Mouse (Mus musculus): ENCODE data around the gene Tmod4. TPM values are rescaled to one million over a fixed set of nuclear protein-coding genes. Genes with fewer than 3 reads are reported as not detected.
"Not testable (repeated sequence)": the region's sequence is repeated elsewhere in the genome, so short reads cannot be mapped to it uniquely, and the experiment has no call there.

The Tmod4 gene
- polyA plus RNA-seq, 1 experiment from 2014 or later: 0.70 TPM

- DNase-seq (ENCODE audit: low spot score): no peak
- Histone ChIP-seq H3K27ac (replicated peaks) (no peak overlapping the region), H3K4me3 (ENCODE audit: low read depth, low read length) (no peak overlapping the region), H3K36me3 (ENCODE audit: control insufficient read depth, insufficient read depth, low read length) (peaks cover 27% of the 10 kb centered on the region), H3K27me3 (ENCODE audit: control insufficient read depth, insufficient read depth, low read length) (no peaks in the 10 kb centered on the region), H3K9me3 (ENCODE audit: control insufficient read depth, low read length) (no peaks in the 10 kb centered on the region), H3K4me1 (replicated peaks; ENCODE audit: control insufficient read depth, insufficient read depth) (no peaks in the 10 kb centered on the region), H3K9ac (ENCODE audit: low read length) (no peak overlapping the region), H3K4me2 (replicated peaks; ENCODE audit: low read depth) (no peak overlapping the region)
- 89% methylated on average over 2 of the region's 2 CpGs for WGBS
- TF ChIP-seq EP300 (optimal IDR thresholded peaks at IDR 0.05) (no peak), CTCF (IDR thresholded peaks at IDR 0.05; ENCODE audit: low read depth) (no peak)
- ATAC-seq (ENCODE audit: low FRiP score, low TSS enrichment): no peak
These were observed 6.5 kb upstream of the Tmod4 start for GRCm38 (mm10) chr3:95117751-95118150.

- no peak overlapping the region for H3K4me3 ChIP-seq (ENCODE audit: low read depth, low read length)
- H3K36me3 ChIP-seq (ENCODE audit: control insufficient read depth, insufficient read depth, low read length): peaks cover 24% of the 10 kb centered on the region
- WGBS: 64% methylated on average over 6 of the region's 6 CpGs
- H3K9me3 ChIP-seq (ENCODE audit: control insufficient read depth, low read length): no peaks in the 10 kb centered on the region
- no peaks in the 10 kb centered on the region for H3K27me3 ChIP-seq (ENCODE audit: control insufficient read depth, insufficient read depth, low read length)
- no peak overlapping the region for H3K4me2 ChIP-seq (replicated peaks; ENCODE audit: low read depth)
- no peak overlapping the region for H3K9ac ChIP-seq (ENCODE audit: low read length)
- no peak for ATAC-seq (ENCODE audit: low FRiP score, low TSS enrichment)
- 0 out of 2 replicates have a peak overlapping the region, but pooled peaks have one; percentile 24 for H3K27ac ChIP-seq (replicated peaks)
- 0 out of 2 replicates have a peak, but pooled peaks cover 3% of the 10 kb centered on the region for H3K4me1 ChIP-seq (replicated peaks; ENCODE audit: control insufficient read depth, insufficient read depth)
- TF ChIP-seq EP300 (optimal IDR thresholded peaks at IDR 0.05) (no peak), CTCF (IDR thresholded peaks at IDR 0.05; ENCODE audit: low read depth) (no peak)
- DNase-seq (ENCODE audit: low spot score): no peak
These were observed 2.7 kb upstream of the Tmod4 start for GRCm38 (mm10) chr3:95121580-95121979.

- H3K4me3 ChIP-seq (ENCODE audit: low read depth, low read length): no peak overlapping the region
- H3K27me3 ChIP-seq (ENCODE audit: control insufficient read depth, insufficient read depth, low read length): no peaks in the 10 kb centered on the region
- peak; percentile 66 for DNase-seq (ENCODE audit: low spot score)
- ATAC-seq (ENCODE audit: low FRiP score, low TSS enrichment): no peak
- H3K36me3 ChIP-seq (ENCODE audit: control insufficient read depth, insufficient read depth, low read length): peaks cover 18% of the 10 kb centered on the region
- H3K9me3 ChIP-seq (ENCODE audit: control insufficient read depth, low read length): no peaks in the 10 kb centered on the region
- 5% methylated on average over 5 of the region's 5 CpGs for WGBS
- peak overlapping the region; percentile 9; the same call in 1 of the 2 replicates for H3K27ac ChIP-seq (replicated peaks)
- no peak overlapping the region for H3K4me2 ChIP-seq (replicated peaks; ENCODE audit: low read depth)
- peak overlapping the region; percentile 23; the same call in 1 of the 2 replicates for H3K9ac ChIP-seq (ENCODE audit: low read length)
- H3K4me1 ChIP-seq (replicated peaks; ENCODE audit: control insufficient read depth, insufficient read depth): 0 out of 2 replicates have a peak, but pooled peaks cover 3% of the 10 kb centered on the region
- TF ChIP-seq CTCF (IDR thresholded peaks at IDR 0.05; ENCODE audit: low read depth) (no peak), EP300 (optimal IDR thresholded peaks at IDR 0.05) (no peak)
These were observed 696 bp downstream of the Tmod4 start for GRCm38 (mm10) chr3:95124972-95125371.

- H3K36me3 ChIP-seq (ENCODE audit: control insufficient read depth, insufficient read depth, low read length): peaks cover 2% of the 10 kb centered on the region; the same call in 1 of the 2 replicates
- H3K27ac ChIP-seq (replicated peaks): no peak overlapping the region
- H3K27me3 ChIP-seq (ENCODE audit: control insufficient read depth, insufficient read depth, low read length): no peaks in the 10 kb centered on the region
- no peak for TF ChIP-seq EP300 (optimal IDR thresholded peaks at IDR 0.05)
- no peak for TF ChIP-seq CTCF (IDR thresholded peaks at IDR 0.05; ENCODE audit: low read depth)
- DNase-seq (ENCODE audit: low spot score) (no peak), ATAC-seq (ENCODE audit: low FRiP score, low TSS enrichment) (no peak)
- H3K4me2 ChIP-seq (replicated peaks; ENCODE audit: low read depth): no peak overlapping the region
- WGBS: 30% methylated on average over 6 of the region's 6 CpGs
- H3K4me3 ChIP-seq (ENCODE audit: low read depth, low read length): no peak overlapping the region
- H3K9me3 ChIP-seq (ENCODE audit: control insufficient read depth, low read length): no peaks in the 10 kb centered on the region
- no peak overlapping the region for H3K9ac ChIP-seq (ENCODE audit: low read length)
- H3K4me1 ChIP-seq (replicated peaks; ENCODE audit: control insufficient read depth, insufficient read depth): peaks cover 6% of the 10 kb centered on the region; the same call in 1 of the 2 replicates
These were observed 5.0 kb downstream of the Tmod4 start for GRCm38 (mm10) chr3:95129226-95129651.

GRCm38 (mm10) chr3:95130081-95130480, 5.8 kb downstream of the Tmod4 start:
- peaks cover 2% of the 10 kb centered on the region; the same call in 1 of the 2 replicates for H3K36me3 ChIP-seq (ENCODE audit: control insufficient read depth, insufficient read depth, low read length)
- H3K4me1 ChIP-seq (replicated peaks; ENCODE audit: control insufficient read depth, insufficient read depth): peaks cover 4% of the 10 kb centered on the region
- WGBS: 66% methylated on average over 5 of the region's 5 CpGs
- H3K4me3 ChIP-seq (ENCODE audit: low read depth, low read length): no peak overlapping the region
- no peak for TF ChIP-seq EP300 (optimal IDR thresholded peaks at IDR 0.05)
- no peak for TF ChIP-seq CTCF (IDR thresholded peaks at IDR 0.05; ENCODE audit: low read depth)
- DNase-seq (ENCODE audit: low spot score) (no peak), ATAC-seq (ENCODE audit: low FRiP score, low TSS enrichment) (no peak)
- H3K4me2 ChIP-seq (replicated peaks; ENCODE audit: low read depth): no peak overlapping the region
- H3K9me3 ChIP-seq (ENCODE audit: control insufficient read depth, low read length): no peaks in the 10 kb centered on the region
- H3K9ac ChIP-seq (ENCODE audit: low read length): no peak overlapping the region
- 0 out of 2 replicates have a peak overlapping the region, but pooled peaks have one; percentile 8 for H3K27ac ChIP-seq (replicated peaks)
- no peaks in the 10 kb centered on the region for H3K27me3 ChIP-seq (ENCODE audit: control insufficient read depth, insufficient read depth, low read length)

- TF ChIP-seq CTCF (IDR thresholded peaks at IDR 0.05; ENCODE audit: low read depth): peak; percentile 50
- WGBS: 88% methylated on average over 2 of the region's 2 CpGs
- not testable (repeated sequence) for H3K27ac ChIP-seq (replicated peaks); H3K36me3 ChIP-seq (ENCODE audit: control insufficient read depth, insufficient read depth, low read length); H3K4me1 ChIP-seq (replicated peaks; ENCODE audit: control insufficient read depth, insufficient read depth); ATAC-seq (ENCODE audit: low FRiP score, low TSS enrichment); DNase-seq (ENCODE audit: low spot score); H3K9ac ChIP-seq (ENCODE audit: low read length); H3K4me2 ChIP-seq (replicated peaks; ENCODE audit: low read depth); H3K27me3 ChIP-seq (ENCODE audit: control insufficient read depth, insufficient read depth, low read length); H3K9me3 ChIP-seq (ENCODE audit: control insufficient read depth, low read length); H3K4me3 ChIP-seq (ENCODE audit: low read depth, low read length)
These were observed 8.1 kb downstream of the Tmod4 start for GRCm38 (mm10) chr3:95132389-95132788.

All from stomach, postnatal 0 days (tissue).